Mouse (Mus musculus): ENCODE data around the gene Trmt112. TPM values are rescaled to one million over a fixed set of nuclear protein-coding genes. Genes with fewer than 3 reads are reported as not detected.

Gene Trmt112
- polyA plus RNA-seq (2014; fragmentation: Illumina TruSeq; extraction: RNeasy Lipid Tissue Mini Kit (QIAGEN cat#74804); ENCODE audit: insufficient read depth, low read depth, low replicate concordance), result 74.6 TPM

GRCm38 (mm10) chr19:6909507-6910289, at the start of gene Trmt112, which contains the start of gene Prdx5:
TSS of gene Trmt112 (plus strand) at chr19:6909698.
TSS of gene Prdx5 (minus strand) at chr19:6910106.

GRCm38 (mm10) chr19:6921647-6922567, 12.4 kb downstream of the Trmt112 start, which contains the start of gene Esrra:
TSS of gene Esrra (minus strand) at chr19:6921813.

DNA sequence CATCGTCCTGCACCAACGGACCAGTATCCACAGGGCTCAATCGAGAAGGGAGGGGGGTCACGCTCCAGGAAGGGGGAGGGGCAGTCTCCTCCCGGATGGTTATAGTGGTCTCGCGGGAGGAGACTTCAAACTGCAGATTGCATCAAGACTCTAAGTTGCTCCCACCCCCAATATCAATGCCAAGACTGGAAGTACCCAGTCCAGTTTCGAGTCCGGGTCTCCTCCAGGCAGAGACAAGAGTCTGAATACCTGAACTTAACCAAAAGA, 15.7 kb downstream of the Trmt112 start, which contains the start of gene Catsperz:
Catsperz (minus strand) TSS at position 74 of the 267 bp plus-strand sequence.

DNA sequence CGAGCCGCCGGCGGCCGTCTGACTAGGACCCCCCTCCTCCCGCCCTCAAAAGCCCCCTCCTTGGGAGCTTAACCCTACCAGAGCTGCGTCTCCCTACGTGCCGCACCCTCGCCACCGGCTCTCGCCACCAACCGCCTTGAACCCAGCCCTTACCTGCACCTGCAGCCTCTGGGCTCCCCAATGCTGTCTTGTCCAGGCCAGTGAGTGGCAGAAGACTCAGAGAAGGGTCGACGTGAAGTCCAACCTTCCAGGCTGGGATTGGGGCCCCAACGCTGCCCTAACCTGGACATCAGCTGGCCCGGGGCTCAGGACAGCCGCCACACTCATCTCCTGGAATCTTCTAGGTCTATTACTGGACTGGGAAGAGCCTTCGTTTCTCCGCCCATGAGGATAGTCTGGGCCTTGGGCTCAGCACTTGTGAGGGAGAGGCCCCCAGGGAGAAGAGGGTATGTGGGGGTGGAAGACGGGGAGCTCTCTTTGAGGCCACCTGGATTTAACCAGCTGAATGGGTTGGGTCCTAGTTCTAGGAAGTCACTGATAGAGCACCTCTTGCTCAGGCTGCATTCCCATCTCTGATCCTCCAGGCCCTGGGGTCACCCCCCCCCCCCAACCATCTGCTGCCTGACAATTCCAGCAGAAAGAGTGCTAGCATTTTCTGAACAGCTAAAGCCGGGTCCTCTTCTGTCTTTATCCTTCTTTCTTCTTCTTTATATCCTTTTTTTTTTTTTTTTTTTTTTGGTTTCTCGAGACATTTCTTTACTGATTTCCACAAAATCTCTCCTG, 24.9 kb downstream of the Trmt112 start, which contains the start of gene Kcnk4:
Kcnk4 (minus strand) TSS at position 321 of the 783 bp plus-strand sequence.

DNA sequence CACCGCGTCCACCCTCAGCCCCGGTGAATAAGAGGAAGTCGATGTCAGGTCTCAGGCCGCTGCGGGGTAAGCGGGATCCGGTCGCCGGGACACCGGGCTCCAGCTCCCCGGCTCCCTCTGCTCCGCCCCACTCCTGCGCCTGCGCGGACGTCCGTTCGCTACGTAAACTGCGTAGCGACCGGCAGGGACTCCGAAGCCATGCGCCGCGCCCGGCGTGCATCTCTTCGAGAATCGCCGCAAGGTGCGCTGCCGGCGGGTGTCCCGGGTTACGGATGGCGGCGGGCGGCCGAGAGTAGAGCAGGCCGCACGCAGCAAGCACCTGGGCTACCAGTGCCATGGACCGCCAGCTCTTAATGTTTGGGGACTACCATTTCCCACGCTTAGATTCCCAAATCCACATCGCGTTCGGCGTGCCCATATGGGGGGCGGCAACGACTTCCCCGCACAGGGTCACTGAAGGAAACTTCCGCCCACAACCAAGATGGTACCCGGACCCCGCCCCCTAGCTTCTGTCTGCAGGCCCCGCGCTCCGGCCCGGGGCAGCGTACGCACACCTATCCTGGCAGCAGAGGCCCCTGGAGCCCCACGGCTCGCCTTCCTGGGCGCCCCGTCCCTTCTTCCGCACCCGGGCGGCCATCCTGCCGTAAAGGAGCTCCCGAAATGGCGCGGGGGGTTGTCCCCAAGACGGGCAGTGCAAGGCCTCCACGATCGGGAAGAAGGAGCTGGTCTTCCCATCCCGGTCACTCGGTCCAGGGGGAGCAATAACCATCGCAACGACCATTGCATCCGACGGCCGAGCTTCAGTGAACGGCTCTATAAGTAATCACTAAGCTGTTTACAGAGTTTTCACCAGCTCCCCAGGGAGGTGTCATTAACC, 32.1 kb downstream of the Trmt112 start, which contains the start of gene Bad:
Bad (plus strand) TSS at position 490 of the 877 bp plus-strand sequence.

GRCm38 (mm10) chr19:6942249-6942691, 32.8 kb downstream of the Trmt112 start, which contains the start of gene Gpr137:
TSS of gene Gpr137 (minus strand) at chr19:6942480.

Other genes starting within 250 kb of the Trmt112 start
- gene Rps6ka4, start 69.1 kb upstream of the Trmt112 start, polyA plus RNA-seq (2014; fragmentation: Illumina TruSeq; extraction: RNeasy Lipid Tissue Mini Kit (QIAGEN cat#74804); ENCODE audit: insufficient read depth, low read depth, low replicate concordance), result 16.7 TPM
- gene Ccdc88b, start 51.5 kb upstream of the Trmt112 start, polyA plus RNA-seq (2014; fragmentation: Illumina TruSeq; extraction: RNeasy Lipid Tissue Mini Kit (QIAGEN cat#74804); ENCODE audit: insufficient read depth, low read depth, low replicate concordance), result 4.5 TPM
- 254 TPM for gene Prdx5, start 408 bp downstream of the Trmt112 start, polyA plus RNA-seq (2014; fragmentation: Illumina TruSeq; extraction: RNeasy Lipid Tissue Mini Kit (QIAGEN cat#74804); ENCODE audit: insufficient read depth, low read depth, low replicate concordance)
- gene Esrra, start 12.1 kb downstream of the Trmt112 start, polyA plus RNA-seq (2014; fragmentation: Illumina TruSeq; extraction: RNeasy Lipid Tissue Mini Kit (QIAGEN cat#74804); ENCODE audit: insufficient read depth, low read depth, low replicate concordance), result 24.6 TPM
- 0.68 TPM for gene Catsperz, start 15.7 kb downstream of the Trmt112 start, polyA plus RNA-seq (2014; fragmentation: Illumina TruSeq; extraction: RNeasy Lipid Tissue Mini Kit (QIAGEN cat#74804); ENCODE audit: insufficient read depth, low read depth, low replicate concordance)
- gene Kcnk4, start 24.8 kb downstream of the Trmt112 start, polyA plus RNA-seq (2014; fragmentation: Illumina TruSeq; extraction: RNeasy Lipid Tissue Mini Kit (QIAGEN cat#74804); ENCODE audit: insufficient read depth, low read depth, low replicate concordance), result not detected
- 59.7 TPM for gene Bad, start 32.2 kb downstream of the Trmt112 start, polyA plus RNA-seq (2014; fragmentation: Illumina TruSeq; extraction: RNeasy Lipid Tissue Mini Kit (QIAGEN cat#74804); ENCODE audit: insufficient read depth, low read depth, low replicate concordance)
- 34.1 TPM for gene Gpr137, start 32.8 kb downstream of the Trmt112 start, polyA plus RNA-seq (2014; fragmentation: Illumina TruSeq; extraction: RNeasy Lipid Tissue Mini Kit (QIAGEN cat#74804); ENCODE audit: insufficient read depth, low read depth, low replicate concordance)
- gene Ppp1r14b, start 65.3 kb downstream of the Trmt112 start, polyA plus RNA-seq (2014; fragmentation: Illumina TruSeq; extraction: RNeasy Lipid Tissue Mini Kit (QIAGEN cat#74804); ENCODE audit: insufficient read depth, low read depth, low replicate concordance), result 61.9 TPM
- 31.5 TPM for gene Plcb3, start 66.8 kb downstream of the Trmt112 start, polyA plus RNA-seq (2014; fragmentation: Illumina TruSeq; extraction: RNeasy Lipid Tissue Mini Kit (QIAGEN cat#74804); ENCODE audit: insufficient read depth, low read depth, low replicate concordance)
- gene Fkbp2, start 70.8 kb downstream of the Trmt112 start, polyA plus RNA-seq (2014; fragmentation: Illumina TruSeq; extraction: RNeasy Lipid Tissue Mini Kit (QIAGEN cat#74804); ENCODE audit: insufficient read depth, low read depth, low replicate concordance), result 111 TPM
- gene Vegfb, start 78.0 kb downstream of the Trmt112 start, polyA plus RNA-seq (2014; fragmentation: Illumina TruSeq; extraction: RNeasy Lipid Tissue Mini Kit (QIAGEN cat#74804); ENCODE audit: insufficient read depth, low read depth, low replicate concordance), result 24.8 TPM
- gene Dnajc4, start 82.9 kb downstream of the Trmt112 start, polyA plus RNA-seq (2014; fragmentation: Illumina TruSeq; extraction: RNeasy Lipid Tissue Mini Kit (QIAGEN cat#74804); ENCODE audit: insufficient read depth, low read depth, low replicate concordance), result 24.8 TPM
- gene Nudt22, start 86.4 kb downstream of the Trmt112 start, polyA plus RNA-seq (2014; fragmentation: Illumina TruSeq; extraction: RNeasy Lipid Tissue Mini Kit (QIAGEN cat#74804); ENCODE audit: insufficient read depth, low read depth, low replicate concordance), result 13.9 TPM
- 8.8 TPM for gene Trpt1, start 86.4 kb downstream of the Trmt112 start, polyA plus RNA-seq (2014; fragmentation: Illumina TruSeq; extraction: RNeasy Lipid Tissue Mini Kit (QIAGEN cat#74804); ENCODE audit: insufficient read depth, low read depth, low replicate concordance)
- gene Fermt3, start 109.8 kb downstream of the Trmt112 start, polyA plus RNA-seq (2014; fragmentation: Illumina TruSeq; extraction: RNeasy Lipid Tissue Mini Kit (QIAGEN cat#74804); ENCODE audit: insufficient read depth, low read depth, low replicate concordance), result 17.2 TPM
- 69.0 TPM for gene Stip1, start 130.3 kb downstream of the Trmt112 start, polyA plus RNA-seq (2014; fragmentation: Illumina TruSeq; extraction: RNeasy Lipid Tissue Mini Kit (QIAGEN cat#74804); ENCODE audit: insufficient read depth, low read depth, low replicate concordance)
- gene Macrod1, start 147.1 kb downstream of the Trmt112 start, polyA plus RNA-seq (2014; fragmentation: Illumina TruSeq; extraction: RNeasy Lipid Tissue Mini Kit (QIAGEN cat#74804); ENCODE audit: insufficient read depth, low read depth, low replicate concordance), result 22.1 TPM
- gene Flrt1, start 196.0 kb downstream of the Trmt112 start, polyA plus RNA-seq (2014; fragmentation: Illumina TruSeq; extraction: RNeasy Lipid Tissue Mini Kit (QIAGEN cat#74804); ENCODE audit: insufficient read depth, low read depth, low replicate concordance), result 0.06 TPM